Comparison of ENCODE assay signal across 12 mouse cellular contexts in the genomic region with DNA sequence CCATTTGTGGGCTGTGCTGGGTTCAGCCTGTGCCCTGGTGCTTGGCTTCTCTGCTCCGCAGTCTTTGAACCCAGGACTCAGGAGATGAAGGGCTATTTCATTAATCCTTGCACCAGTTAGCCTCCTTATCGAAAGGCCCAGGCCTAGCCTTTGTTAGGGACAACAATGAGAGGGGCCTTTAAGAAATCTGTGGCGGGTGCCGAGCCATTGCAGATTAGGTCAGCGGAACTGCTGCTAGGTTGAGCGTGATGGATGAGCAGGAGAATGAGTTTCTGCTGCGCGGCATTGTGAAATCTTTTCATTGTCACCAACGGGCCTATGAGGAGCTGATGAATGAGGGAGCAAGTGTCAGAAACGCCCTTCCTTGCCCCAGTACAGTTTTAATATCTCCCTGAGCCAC.
DNase-seq lines count a peak whose midpoint lies in the region; ATAC-seq and TF ChIP-seq lines count a peak whose summit lies in the region.
"Had no signal": no experiment of that assay in that cellular context is flagged by ENCODE, and none has a peak within 500 bp of the region (broad histone marks: within the 10 kb centered on the region; RNA-seq: fewer than 3 reads in every experiment).

No protein-coding gene starts in this region.

- no peak overlapping the region for H3K9ac ChIP-seq in forebrain, embryonic 11.5 days (ENCODE audit: low read length)
- no peak overlapping the region for H3K9ac ChIP-seq in forebrain, postnatal 0 days
- H3K9ac ChIP-seq in hindbrain, embryonic 13.5 days, result peak overlapping the region; percentile 43; the same call in 1 of the 2 replicates
- H3K9ac ChIP-seq in midbrain, embryonic 15.5 days, result no peak overlapping the region
- H3K9ac ChIP-seq: embryonic facial prominence, embryonic 13.5 days had no signal

- peaks cover 2% of the 10 kb centered on the region; the same call in 1 of the 2 replicates for H3K27me3 ChIP-seq in forebrain, embryonic 11.5 days (ENCODE audit: control insufficient read depth, insufficient read depth, low read length)
- no peaks in the 10 kb centered on the region for H3K27me3 ChIP-seq in forebrain, postnatal 0 days (ENCODE audit: insufficient read depth, low read length)
- H3K27me3 ChIP-seq in hindbrain, embryonic 13.5 days, result 0 out of 2 replicates have a peak, but pooled peaks cover 4% of the 10 kb centered on the region
- no peaks in the 10 kb centered on the region for H3K27me3 ChIP-seq in midbrain, embryonic 15.5 days (replicated peaks)
- H3K27me3 ChIP-seq: embryonic facial prominence, embryonic 13.5 days had no signal

- H3K4me3 ChIP-seq in forebrain, embryonic 11.5 days (ENCODE audit: low read depth, low read length), result no peak overlapping the region
- no peak overlapping the region for H3K4me3 ChIP-seq in forebrain, postnatal 0 days (ENCODE audit: low read depth, low read length)
- H3K4me3 ChIP-seq in hindbrain, embryonic 13.5 days, result no peak overlapping the region
- no peak overlapping the region for H3K4me3 ChIP-seq in midbrain, embryonic 15.5 days
- H3K4me3 ChIP-seq: embryonic facial prominence, embryonic 13.5 days had no signal

- peak; percentile 61 for DNase-seq in forebrain, embryonic 11.5 days (ENCODE audit: low spot score)
- no peak for DNase-seq in forebrain, postnatal 0 days
- peak; percentile 27 for DNase-seq in adrenal gland, postnatal 14 days
- no peak for DNase-seq in kidney, adult 9 months
- DNase-seq: cerebellum, adult 11-12 months; kidney, postnatal 4 days had no signal

- TF ChIP-seq CTCF in forebrain, postnatal 0 days (IDR thresholded peaks at IDR 0.05; ENCODE audit: low read depth), result no peak

- H3K9me3 ChIP-seq in forebrain, embryonic 11.5 days (ENCODE audit: control insufficient read depth, low read length), result no peaks in the 10 kb centered on the region
- H3K9me3 ChIP-seq in forebrain, postnatal 0 days (ENCODE audit: low read length), result no peaks in the 10 kb centered on the region
- H3K9me3 ChIP-seq in hindbrain, embryonic 13.5 days, result no peaks in the 10 kb centered on the region
- H3K9me3 ChIP-seq in midbrain, embryonic 15.5 days, result no peaks in the 10 kb centered on the region
- H3K9me3 ChIP-seq: embryonic facial prominence, embryonic 13.5 days had no signal

- H3K27ac ChIP-seq in forebrain, embryonic 11.5 days (ENCODE audit: low read depth, low read length), result no peak overlapping the region
- H3K27ac ChIP-seq in forebrain, postnatal 0 days (ENCODE audit: low read depth, low read length), result no peak overlapping the region
- H3K27ac ChIP-seq in hindbrain, embryonic 13.5 days, result peak overlapping the region; percentile 83
- no peak overlapping the region for H3K27ac ChIP-seq in midbrain, embryonic 15.5 days
- H3K27ac ChIP-seq: embryonic facial prominence, embryonic 13.5 days had no signal

- 15% methylated on average over 10 of the region's 10 CpGs for WGBS in forebrain, embryonic 11.5 days
- 16% methylated on average over 10 of the region's 10 CpGs for WGBS in forebrain, postnatal 0 days
- 14% methylated on average over 10 of the region's 10 CpGs for WGBS in hindbrain, embryonic 13.5 days
- 11% methylated on average over 10 of the region's 10 CpGs for WGBS in midbrain, embryonic 15.5 days

- H3K4me1 ChIP-seq in forebrain, embryonic 11.5 days (replicated peaks; ENCODE audit: control insufficient read depth, insufficient read depth, low read length), result 0 out of 2 replicates have a peak, but pooled peaks cover 4% of the 10 kb centered on the region
- no peaks in the 10 kb centered on the region for H3K4me1 ChIP-seq in forebrain, postnatal 0 days (ENCODE audit: insufficient read depth)
- H3K4me1 ChIP-seq in hindbrain, embryonic 13.5 days (replicated peaks), result peaks cover 12% of the 10 kb centered on the region
- H3K4me1 ChIP-seq in midbrain, embryonic 15.5 days, result 0 out of 2 replicates have a peak, but pooled peaks cover 4% of the 10 kb centered on the region
- H3K4me1 ChIP-seq: embryonic facial prominence, embryonic 13.5 days had no signal

- no peak overlapping the region for H3K4me2 ChIP-seq in forebrain, embryonic 11.5 days (ENCODE audit: low read depth, low read length, severe bottlenecking)
- no peak overlapping the region for H3K4me2 ChIP-seq in forebrain, postnatal 0 days (ENCODE audit: low read depth)
- H3K4me2 ChIP-seq in hindbrain, embryonic 13.5 days, result peak overlapping the region; percentile 17; the same call in 1 of the 2 replicates
- H3K4me2 ChIP-seq in midbrain, embryonic 15.5 days, result no peak overlapping the region
- H3K4me2 ChIP-seq: embryonic facial prominence, embryonic 13.5 days had no signal

- H3K36me3 ChIP-seq in forebrain, embryonic 11.5 days (ENCODE audit: control insufficient read depth, insufficient read depth, low read length), result no peaks in the 10 kb centered on the region
- H3K36me3 ChIP-seq in forebrain, postnatal 0 days (ENCODE audit: insufficient read depth), result no peaks in the 10 kb centered on the region
- no peaks in the 10 kb centered on the region for H3K36me3 ChIP-seq in hindbrain, embryonic 13.5 days
- H3K36me3 ChIP-seq in midbrain, embryonic 15.5 days (replicated peaks), result no peaks in the 10 kb centered on the region
- H3K36me3 ChIP-seq: embryonic facial prominence, embryonic 13.5 days; G1E had no signal

- ATAC-seq in forebrain, embryonic 11.5 days (replicated peaks; ENCODE audit: low FRiP score), result no peak
- ATAC-seq in forebrain, postnatal 0 days, result no peak
- ATAC-seq in hindbrain, embryonic 13.5 days (ENCODE audit: low FRiP score), result 0 out of 2 replicates have a peak, but pooled peaks have one; percentile 61
- ATAC-seq in midbrain, embryonic 15.5 days (replicated peaks), result peak; percentile 45
- ATAC-seq in megakaryocyte, adult 5-6 weeks (ENCODE audit: poor library complexity, severe bottlenecking), result no peak
- ATAC-seq in megakaryocyte progenitor cell, adult 5-6 weeks (replicated peaks; ENCODE audit: poor library complexity), result no peak

Comparison
In these comparisons a context has a peak if more than half of its experiments do, and no peak if none do; other contexts are left out.
1. DNase-seq: peak in forebrain, embryonic 11.5 days (single experiment) and adrenal gland, postnatal 14 days (single experiment); none in forebrain, postnatal 0 days (single experiment) and kidney, adult 9 months (single experiment).
2. ATAC-seq: peak in hindbrain, embryonic 13.5 days (single experiment) and midbrain, embryonic 15.5 days (single experiment); none in forebrain, embryonic 11.5 days (single experiment), forebrain, postnatal 0 days (single experiment), megakaryocyte, adult 5-6 weeks (single experiment) and megakaryocyte progenitor cell, adult 5-6 weeks (single experiment).